Mouse (Mus musculus) embryonic facial prominence, embryonic 11.5 days (tissue): ENCODE measurements around the gene Ccdc24. TPM values are rescaled to one million over a fixed set of nuclear protein-coding genes. Genes with fewer than 3 reads are reported as not detected.

Source experiments
- ATAC-seq: fragments of 200-750 bp; cut with Nextera tagmentation; replicated peaks from 2 replicates; pipeline ENCODE4 v1.8.0; 2017; ENCODE audit warnings: low read depth; ENCODE audit not compliant: insufficient number of reproducible peaks, low FRiP score, low TSS enrichment
- DNase-seq: peaks from one replicate; pipeline ENCODE4 v3.0.0-alpha.2; 2015; ENCODE audit warnings: low spot score
- H3K27ac ChIP-seq: fragments of 300-500 bp; sonication (generic); replicated peaks from 2 replicates; pipeline ENCODE4 v1.5.1; 2014; ENCODE audit warnings: mild to moderate bottlenecking, low read depth, low read length, control low read depth
- H3K27me3 ChIP-seq: fragments of 300-500 bp; sonication (generic); 2 replicates; pipeline ENCODE4 v1.6.1; 2014; ENCODE audit warnings: mild to moderate bottlenecking, low read length, moderate library complexity, mixed read lengths; ENCODE audit not compliant: control insufficient read depth, insufficient read depth
- H3K36me3 ChIP-seq: fragments of 300-500 bp; sonication (generic); replicated peaks from 2 replicates; pipeline ENCODE4 v1.6.1; 2014; ENCODE audit warnings: low read depth, mild to moderate bottlenecking, low read length, moderate library complexity, mixed read lengths; ENCODE audit not compliant: control insufficient read depth, insufficient read depth
- H3K4me1 ChIP-seq: fragments of 300-500 bp; sonication (generic); 2 replicates; pipeline ENCODE4 v1.6.1; 2014; ENCODE audit warnings: low read length, mixed read lengths; ENCODE audit not compliant: control insufficient read depth, insufficient read depth
- H3K4me2 ChIP-seq: fragments of 300-500 bp; sonication (generic); 2 replicates; pipeline ENCODE4 v1.6.1; 2014; ENCODE audit warnings: low read depth, mild to moderate bottlenecking, control low read depth, low read length, moderate library complexity
- H3K4me3 ChIP-seq: fragments of 300-500 bp; sonication (generic); 2 replicates; pipeline ENCODE4 v1.5.1; 2014; ENCODE audit warnings: low read depth, low read length, control low read depth
- H3K9ac ChIP-seq: fragments of 300-500 bp; sonication (generic); replicated peaks from 2 replicates; pipeline ENCODE4 v1.6.1; 2014; ENCODE audit warnings: mild to moderate bottlenecking, control low read depth, low read length
- H3K9me3 ChIP-seq: fragments of 300-500 bp; sonication (generic); replicated peaks from 2 replicates; pipeline ENCODE4 v1.6.1; 2016; ENCODE audit warnings: mild to moderate bottlenecking, low read length, inconsistent platforms, mixed read lengths; ENCODE audit not compliant: control insufficient read depth
- WGBS: fragments of 180-500 bp; shearing (Covaris S2); extraction: QIAGEN DNeasy Blood & Tissue Kit; methylation state at CpG from one replicate; pipeline ENCODE4 v1.1.7; 2014; 5-methylcytosine and 5-hydroxymethylcytosine counted together
- polyA plus RNA-seq: library from polyadenylated mRNA; unstranded; fragments of >200 nt; fragmentation: Nextera tagmentation; extraction: Ambion mirVana; gene quantifications from 2 replicates; pipeline ENCODE4 v1.2.1, GENCODE M21; 2014

Ccdc24 gene
- polyA plus RNA-seq, 1 experiment from 2014 or later, result 0.86 TPM

GRCm38 (mm10) chr4:117834457-117834844 is 37.9 kb downstream of the Ccdc24 start, which contains the start of gene Slc6a9:
Slc6a9 (plus strand) TSS chr4:117834506.
- peak within 1 kb of the TSS; percentile 96 for H3K4me2 ChIP-seq
- peak within 1 kb of the TSS; percentile 81 for H3K9ac ChIP-seq
- no peaks in the 10 kb centered on the region for H3K36me3 ChIP-seq
- 0 out of 2 replicates have a peak, but pooled peaks cover 4% of the 10 kb centered on the region for H3K4me1 ChIP-seq
- peak within 1 kb of the TSS; percentile 80 for H3K4me3 ChIP-seq
- DNase-seq (no peak), ATAC-seq (no peak)
- H3K27me3 ChIP-seq, result no peaks in the 10 kb centered on the region
- 14% methylated on average over 3 of the region's 3 CpGs for WGBS
- no peaks in the 10 kb centered on the region for H3K9me3 ChIP-seq
- H3K27ac ChIP-seq, result peak within 1 kb of the TSS; percentile 52

DNA sequence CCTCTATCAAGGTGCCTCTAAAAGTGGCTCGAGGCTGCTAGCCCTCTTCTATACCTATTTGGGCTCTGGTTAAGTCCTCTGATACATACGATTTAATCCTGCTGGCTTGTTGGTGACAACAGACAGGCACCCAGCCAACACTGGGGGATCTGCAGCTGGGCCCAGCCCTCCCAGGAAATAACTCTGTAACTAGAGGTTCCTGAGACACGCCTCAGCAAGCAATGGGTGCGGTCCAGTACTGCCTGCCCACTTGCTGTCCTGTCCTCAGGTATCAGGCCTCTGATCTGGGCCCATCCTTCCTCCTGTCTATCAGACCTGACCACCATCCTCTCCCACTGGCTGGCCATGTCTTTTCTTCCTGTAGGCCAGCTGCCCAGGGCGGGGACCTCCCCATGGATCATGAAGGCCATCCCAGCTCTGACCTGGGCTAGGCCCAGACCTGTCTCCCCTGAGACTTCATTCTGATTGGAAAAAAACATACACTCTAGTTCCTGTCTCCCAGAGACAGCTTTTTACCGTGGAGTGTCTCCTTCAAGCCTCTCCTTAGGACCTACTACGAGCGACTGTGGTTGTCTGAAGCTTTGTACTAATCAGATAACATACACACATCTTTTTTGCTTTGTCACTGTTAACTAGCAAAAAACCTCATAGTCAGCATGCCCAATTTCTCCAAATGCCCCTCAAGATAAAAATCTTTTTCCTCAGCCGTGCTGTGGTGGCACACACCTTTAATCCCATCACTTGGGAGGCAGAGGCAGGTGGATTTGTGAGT is 40.3 kb downstream of the Ccdc24 start:
- Histone ChIP-seq H3K4me1 (0 out of 2 replicates have a peak, but pooled peaks cover 4% of the 10 kb centered on the region), H3K27me3 (no peaks in the 10 kb centered on the region), H3K4me3 (no peak overlapping the region), H3K9me3 (no peaks in the 10 kb centered on the region), H3K27ac (no peak overlapping the region), H3K9ac (no peak overlapping the region), H3K36me3 (no peaks in the 10 kb centered on the region), H3K4me2 (no peak overlapping the region)
- WGBS, result 78% methylated on average over 9 of the region's 9 CpGs
- ATAC-seq (no peak), DNase-seq (no peak)

GRCm38 (mm10) chr4:117831499-117831898 is 40.9 kb downstream of the Ccdc24 start:
- no peak overlapping the region for H3K4me3 ChIP-seq
- no peak overlapping the region for H3K27ac ChIP-seq
- H3K4me1 ChIP-seq, result 0 out of 2 replicates have a peak, but pooled peaks cover 4% of the 10 kb centered on the region
- H3K9ac ChIP-seq, result no peak overlapping the region
- WGBS, result 64% methylated on average over 2 of the region's 2 CpGs
- no peak for ATAC-seq
- no peaks in the 10 kb centered on the region for H3K9me3 ChIP-seq
- H3K36me3 ChIP-seq, result no peaks in the 10 kb centered on the region
- no peaks in the 10 kb centered on the region for H3K27me3 ChIP-seq
- DNase-seq, result no peak
- no peak overlapping the region for H3K4me2 ChIP-seq

- 91% methylated on average over 9 of the region's 9 CpGs for WGBS
Observed at GRCm38 (mm10) chr4:117830801-117831200, 41.6 kb downstream of the Ccdc24 start.

DNA sequence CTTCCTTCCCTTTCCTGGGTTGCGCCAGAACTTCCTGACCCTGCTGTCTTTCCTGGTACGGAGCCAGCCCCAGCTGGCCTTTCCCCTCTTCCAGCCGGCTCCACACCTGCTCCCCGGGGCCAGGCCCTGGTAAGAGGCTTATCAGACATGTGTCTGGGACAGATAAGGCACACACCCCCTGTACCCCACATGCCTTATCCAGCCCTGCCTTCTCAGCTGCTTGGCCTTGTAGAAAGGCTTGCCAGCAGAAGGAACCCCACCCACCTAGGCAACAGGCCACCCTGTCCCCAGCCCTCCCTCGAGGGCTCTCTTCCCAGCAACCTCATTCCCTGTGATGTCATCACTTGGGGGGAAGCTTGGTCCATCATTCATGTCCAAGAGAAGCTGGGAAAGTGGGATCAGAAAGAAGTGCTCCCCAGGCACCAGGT is 42.2 kb downstream of the Ccdc24 start:
- no peaks in the 10 kb centered on the region for H3K9me3 ChIP-seq
- H3K4me3 ChIP-seq, result no peak overlapping the region
- no peak overlapping the region for H3K9ac ChIP-seq
- DNase-seq, result no peak
- WGBS, result 13% methylated on average over 5 of the region's 5 CpGs
- H3K27ac ChIP-seq, result no peak overlapping the region
- 0 out of 2 replicates have a peak, but pooled peaks cover 4% of the 10 kb centered on the region for H3K4me1 ChIP-seq
- H3K36me3 ChIP-seq, result no peaks in the 10 kb centered on the region
- no peaks in the 10 kb centered on the region for H3K27me3 ChIP-seq
- ATAC-seq, result 0 out of 2 replicates have a peak, but pooled peaks have one; percentile 11
- no peak overlapping the region for H3K4me2 ChIP-seq

More at GRCm38 (mm10) chr4:117830801-117831200, 41.6 kb downstream of the Ccdc24 start:
- ATAC-seq (no peak), DNase-seq (no peak)
- H3K9me3 ChIP-seq, result no peaks in the 10 kb centered on the region
- H3K36me3 ChIP-seq, result no peaks in the 10 kb centered on the region
- 0 out of 2 replicates have a peak overlapping the region, but pooled peaks have one; percentile 13 for H3K9ac ChIP-seq
- no peaks in the 10 kb centered on the region for H3K27me3 ChIP-seq
- no peak overlapping the region for H3K4me3 ChIP-seq
- H3K4me1 ChIP-seq, result 0 out of 2 replicates have a peak, but pooled peaks cover 4% of the 10 kb centered on the region
- H3K27ac ChIP-seq, result no peak overlapping the region
- H3K4me2 ChIP-seq, result no peak overlapping the region

DNA sequence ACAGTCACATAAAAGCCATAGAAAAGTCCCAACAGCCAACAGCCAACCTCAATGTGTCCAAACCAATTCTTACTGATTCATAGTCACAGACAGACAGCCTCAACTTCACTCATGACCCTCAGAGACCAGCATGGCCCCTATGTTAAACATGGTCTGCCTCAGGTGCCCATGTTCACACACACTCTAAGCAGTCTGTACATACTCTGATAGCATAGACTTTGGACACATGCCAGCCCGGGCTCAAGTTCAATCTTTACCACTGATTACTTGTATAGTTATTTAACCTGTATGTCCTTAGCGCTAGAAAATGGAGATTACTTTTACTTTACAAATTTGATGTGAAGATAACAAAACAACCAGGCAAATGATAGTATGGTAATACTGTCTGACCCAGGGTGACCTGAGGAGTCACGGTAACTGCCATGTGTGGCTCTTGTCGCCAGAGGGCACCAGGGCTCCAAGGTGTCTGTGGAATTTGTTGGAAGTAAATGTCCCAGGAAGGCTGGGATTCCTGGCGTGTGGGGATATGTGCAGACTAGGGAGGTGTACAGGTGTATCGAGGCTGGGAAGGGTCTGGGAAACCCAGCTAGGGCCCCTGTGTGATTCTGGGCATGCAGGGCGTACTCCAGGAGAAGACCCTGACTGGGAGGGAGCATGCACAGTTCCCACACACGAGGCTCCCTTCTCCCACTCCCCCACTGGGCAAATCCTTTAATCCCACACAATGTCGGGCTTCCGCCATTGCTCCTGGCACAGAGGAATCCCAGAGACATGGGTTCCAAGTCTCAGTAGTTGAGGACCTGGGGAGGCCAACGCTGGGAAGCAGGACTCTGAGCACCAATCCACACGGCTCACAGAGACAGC is 42.9 kb downstream of the Ccdc24 start:
- Histone ChIP-seq H3K4me1 (0 out of 2 replicates have a peak, but pooled peaks cover 4% of the 10 kb centered on the region), H3K9me3 (no peaks in the 10 kb centered on the region), H3K27me3 (no peaks in the 10 kb centered on the region), H3K4me2 (peak overlapping the region; percentile 20; the same call in 1 of the 2 replicates), H3K36me3 (no peaks in the 10 kb centered on the region), H3K9ac (no peak overlapping the region), H3K27ac (no peak overlapping the region), H3K4me3 (no peak overlapping the region)
- DNase-seq (peak; percentile 77), ATAC-seq (no peak)
- WGBS, result 8% methylated on average over 12 of the region's 12 CpGs

DNA sequence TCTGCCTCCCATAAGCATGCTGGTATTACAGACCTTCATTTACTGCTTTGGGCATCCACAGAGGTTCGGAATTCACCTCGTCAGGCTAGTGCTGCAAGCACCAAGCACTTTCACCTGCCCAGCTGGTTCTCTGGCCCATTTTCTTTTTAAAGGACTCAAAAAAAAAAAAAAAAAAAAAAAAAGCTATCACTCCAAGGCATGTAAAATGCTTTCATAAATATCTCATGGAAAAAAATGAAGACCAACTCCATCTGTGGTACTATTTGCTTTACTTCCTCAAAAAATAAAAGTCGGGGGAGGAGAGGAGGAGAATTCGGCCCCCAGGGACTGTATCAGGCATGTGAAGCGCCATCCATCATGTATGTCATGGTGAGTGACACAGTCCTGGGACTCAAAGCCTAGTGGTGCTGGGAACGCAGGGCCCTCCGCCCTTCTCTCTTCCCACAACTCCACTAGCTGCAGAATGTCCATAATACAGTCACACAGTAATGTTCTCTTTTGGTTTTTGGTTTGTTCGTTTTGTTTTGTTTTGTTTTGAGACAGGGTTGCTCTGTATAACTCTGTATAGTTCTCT is 43.7 kb downstream of the Ccdc24 start:
- Histone ChIP-seq H3K9ac (no peak overlapping the region), H3K27ac (no peak overlapping the region), H3K27me3 (no peaks in the 10 kb centered on the region), H3K9me3 (no peaks in the 10 kb centered on the region), H3K4me3 (no peak overlapping the region), H3K36me3 (no peaks in the 10 kb centered on the region), H3K4me1 (0 out of 2 replicates have a peak, but pooled peaks cover 4% of the 10 kb centered on the region), H3K4me2 (no peak overlapping the region)
- WGBS, result 73% methylated on average over 8 of the region's 8 CpGs
- ATAC-seq (no peak), DNase-seq (no peak)
